Mouse (Mus musculus): ENCODE measurements around the gene 2010109A12Rik.

GRCm38 (mm10) chr5:93229527-93229926, 23.2 kb downstream of the 2010109A12Rik start:
- TF ChIP-seq EP300 (IDR thresholded peaks at IDR 0.05; ENCODE audit: low read depth) (no peak), CTCF (IDR thresholded peaks at IDR 0.05; ENCODE audit: low read depth) (no peak)

Measured in heart, postnatal 0 days (tissue).